Mouse (Mus musculus): ENCODE measurements at regions not wholly inside any gene's neighbourhood (a gene's known extent, or its start where the extent isn't known, plus 50 kb on each side); places are given as distances from the start of the nearest gene placed in this dataset.

- Histone ChIP-seq H3K4me3 (ENCODE audit: low read length) (no peak overlapping the region), H3K36me3 (ENCODE audit: control insufficient read depth, insufficient read depth, low read length) (no peaks in the 10 kb centered on the region), H3K4me2 (ENCODE audit: low read depth, low read length) (no peak overlapping the region), H3K27ac (ENCODE audit: low read length) (no peak overlapping the region), H3K27me3 (replicated peaks; ENCODE audit: control insufficient read depth, insufficient read depth, low read length) (no peaks in the 10 kb centered on the region), H3K4me1 (ENCODE audit: control insufficient read depth, insufficient read depth, low read length) (no peaks in the 10 kb centered on the region), H3K9ac (ENCODE audit: low read depth, low read length) (no peak overlapping the region), H3K9me3 (ENCODE audit: control insufficient read depth, low read length) (no peaks in the 10 kb centered on the region)
- no peak for ATAC-seq
- 77% methylated on average over 2 of the region's 2 CpGs for WGBS
These were observed 139.5 kb upstream of the Nrp1 start for GRCm38 (mm10) chr8:128218886-128219285.

- Histone ChIP-seq H3K36me3 (ENCODE audit: control insufficient read depth, insufficient read depth, low read length) (no peaks in the 10 kb centered on the region), H3K27me3 (replicated peaks; ENCODE audit: control insufficient read depth, insufficient read depth, low read length) (no peaks in the 10 kb centered on the region), H3K9me3 (ENCODE audit: control insufficient read depth, low read length) (no peaks in the 10 kb centered on the region), H3K27ac (ENCODE audit: low read length) (no peak overlapping the region), H3K4me2 (ENCODE audit: low read depth, low read length) (no peak overlapping the region), H3K4me3 (ENCODE audit: low read length) (no peak overlapping the region), H3K9ac (ENCODE audit: low read depth, low read length) (no peak overlapping the region), H3K4me1 (ENCODE audit: control insufficient read depth, insufficient read depth, low read length) (no peaks in the 10 kb centered on the region)
- ATAC-seq = no peak
These were observed 138.9 kb upstream of the Nrp1 start for GRCm38 (mm10) chr8:128219539-128219938.

GRCm38 (mm10) chr8:128223092-128223491 lies 135.3 kb upstream of the Nrp1 start:
- WGBS = 92% methylated on average over 1 of the region's 1 CpGs
- no peak overlapping the region for H3K4me2 ChIP-seq (ENCODE audit: low read depth, low read length)
- no peak overlapping the region for H3K4me3 ChIP-seq (ENCODE audit: low read length)
- no peaks in the 10 kb centered on the region for H3K27me3 ChIP-seq (replicated peaks; ENCODE audit: control insufficient read depth, insufficient read depth, low read length)
- ATAC-seq = no peak
- no peak overlapping the region for H3K9ac ChIP-seq (ENCODE audit: low read depth, low read length)
- H3K4me1 ChIP-seq (ENCODE audit: control insufficient read depth, insufficient read depth, low read length) = no peaks in the 10 kb centered on the region
- H3K36me3 ChIP-seq (ENCODE audit: control insufficient read depth, insufficient read depth, low read length) = no peaks in the 10 kb centered on the region
- no peaks in the 10 kb centered on the region for H3K9me3 ChIP-seq (ENCODE audit: control insufficient read depth, low read length)
- H3K27ac ChIP-seq (ENCODE audit: low read length) = no peak overlapping the region

- Histone ChIP-seq H3K27ac (ENCODE audit: low read length) (no peak overlapping the region), H3K4me1 (ENCODE audit: control insufficient read depth, insufficient read depth, low read length) (no peaks in the 10 kb centered on the region), H3K9ac (ENCODE audit: low read depth, low read length) (no peak overlapping the region), H3K4me2 (ENCODE audit: low read depth, low read length) (no peak overlapping the region), H3K27me3 (replicated peaks; ENCODE audit: control insufficient read depth, insufficient read depth, low read length) (no peaks in the 10 kb centered on the region), H3K4me3 (ENCODE audit: low read length) (no peak overlapping the region), H3K36me3 (ENCODE audit: control insufficient read depth, insufficient read depth, low read length) (no peaks in the 10 kb centered on the region), H3K9me3 (ENCODE audit: control insufficient read depth, low read length) (no peaks in the 10 kb centered on the region)
- ATAC-seq = no peak
These were observed 134.9 kb upstream of the Nrp1 start for GRCm38 (mm10) chr8:128223522-128223921.

- no peak overlapping the region for H3K4me3 ChIP-seq (ENCODE audit: low read length)
- no peak for ATAC-seq
- H3K27ac ChIP-seq (ENCODE audit: low read length) = no peak overlapping the region
- H3K4me2 ChIP-seq (ENCODE audit: low read depth, low read length) = no peak overlapping the region
- H3K4me1 ChIP-seq (ENCODE audit: control insufficient read depth, insufficient read depth, low read length) = no peaks in the 10 kb centered on the region
- no peaks in the 10 kb centered on the region for H3K9me3 ChIP-seq (ENCODE audit: control insufficient read depth, low read length)
- H3K27me3 ChIP-seq (replicated peaks; ENCODE audit: control insufficient read depth, insufficient read depth, low read length) = no peaks in the 10 kb centered on the region
- H3K9ac ChIP-seq (ENCODE audit: low read depth, low read length) = no peak overlapping the region
- no peaks in the 10 kb centered on the region for H3K36me3 ChIP-seq (ENCODE audit: control insufficient read depth, insufficient read depth, low read length)
- WGBS = 92% methylated on average over 2 of the region's 2 CpGs
These were observed 133.3 kb upstream of the Nrp1 start for GRCm38 (mm10) chr8:128225123-128225522.

GRCm38 (mm10) chr8:128235071-128235470 lies 123.3 kb upstream of the Nrp1 start:
- no peak overlapping the region for H3K4me3 ChIP-seq (ENCODE audit: low read length)
- H3K36me3 ChIP-seq (ENCODE audit: control insufficient read depth, insufficient read depth, low read length) = no peaks in the 10 kb centered on the region
- ATAC-seq = no peak
- H3K9ac ChIP-seq (ENCODE audit: low read depth, low read length) = no peak overlapping the region
- H3K27me3 ChIP-seq (replicated peaks; ENCODE audit: control insufficient read depth, insufficient read depth, low read length) = no peaks in the 10 kb centered on the region
- no peak overlapping the region for H3K4me2 ChIP-seq (ENCODE audit: low read depth, low read length)
- peaks cover 4% of the 10 kb centered on the region; the same call in 1 of the 2 replicates for H3K4me1 ChIP-seq (ENCODE audit: control insufficient read depth, insufficient read depth, low read length)
- no peaks in the 10 kb centered on the region for H3K9me3 ChIP-seq (ENCODE audit: control insufficient read depth, low read length)
- 70% methylated on average over 11 of the region's 11 CpGs for WGBS
- H3K27ac ChIP-seq (ENCODE audit: low read length) = no peak overlapping the region

- Histone ChIP-seq H3K9ac (ENCODE audit: low read depth, low read length) (no peak overlapping the region), H3K4me2 (ENCODE audit: low read depth, low read length) (no peak overlapping the region), H3K27me3 (replicated peaks; ENCODE audit: control insufficient read depth, insufficient read depth, low read length) (no peaks in the 10 kb centered on the region), H3K4me1 (ENCODE audit: control insufficient read depth, insufficient read depth, low read length) (peaks cover 4% of the 10 kb centered on the region; the same call in 1 of the 2 replicates), H3K27ac (ENCODE audit: low read length) (no peak overlapping the region), H3K36me3 (ENCODE audit: control insufficient read depth, insufficient read depth, low read length) (no peaks in the 10 kb centered on the region), H3K9me3 (ENCODE audit: control insufficient read depth, low read length) (no peaks in the 10 kb centered on the region), H3K4me3 (ENCODE audit: low read length) (no peak overlapping the region)
- 47% methylated on average over 5 of the region's 5 CpGs for WGBS
- ATAC-seq = no peak
These were observed 122.9 kb upstream of the Nrp1 start for GRCm38 (mm10) chr8:128235527-128235926.

GRCm38 (mm10) chr8:128236097-128236496 lies 122.3 kb upstream of the Nrp1 start:
- WGBS = 85% methylated on average over 2 of the region's 2 CpGs
- H3K9me3 ChIP-seq (ENCODE audit: control insufficient read depth, low read length) = no peaks in the 10 kb centered on the region

GRCm38 (mm10) chr8:128238948-128239347 lies 119.5 kb upstream of the Nrp1 start:
- 95% methylated on average over 2 of the region's 2 CpGs for WGBS

More at GRCm38 (mm10) chr8:128236097-128236496, 122.3 kb upstream of the Nrp1 start:
- Histone ChIP-seq H3K4me2 (ENCODE audit: low read depth, low read length) (no peak overlapping the region), H3K27me3 (replicated peaks; ENCODE audit: control insufficient read depth, insufficient read depth, low read length) (no peaks in the 10 kb centered on the region), H3K9ac (ENCODE audit: low read depth, low read length) (no peak overlapping the region), H3K27ac (ENCODE audit: low read length) (no peak overlapping the region), H3K4me3 (ENCODE audit: low read length) (no peak overlapping the region), H3K4me1 (ENCODE audit: control insufficient read depth, insufficient read depth, low read length) (peaks cover 4% of the 10 kb centered on the region; the same call in 1 of the 2 replicates), H3K36me3 (ENCODE audit: control insufficient read depth, insufficient read depth, low read length) (no peaks in the 10 kb centered on the region)
- ATAC-seq = no peak

GRCm38 (mm10) chr8:128239783-128240182 lies 118.6 kb upstream of the Nrp1 start:
- no peak for ATAC-seq
- Histone ChIP-seq H3K4me3 (ENCODE audit: low read length) (no peak overlapping the region), H3K9me3 (ENCODE audit: control insufficient read depth, low read length) (no peaks in the 10 kb centered on the region), H3K4me2 (ENCODE audit: low read depth, low read length) (no peak overlapping the region), H3K36me3 (ENCODE audit: control insufficient read depth, insufficient read depth, low read length) (no peaks in the 10 kb centered on the region), H3K27me3 (replicated peaks; ENCODE audit: control insufficient read depth, insufficient read depth, low read length) (no peaks in the 10 kb centered on the region), H3K4me1 (ENCODE audit: control insufficient read depth, insufficient read depth, low read length) (peaks cover under 1% of the 10 kb centered on the region; the same call in 1 of the 2 replicates), H3K9ac (ENCODE audit: low read depth, low read length) (no peak overlapping the region), H3K27ac (ENCODE audit: low read length) (no peak overlapping the region)
- WGBS = 46% methylated on average over 1 of the region's 1 CpGs

More at GRCm38 (mm10) chr8:128238948-128239347, 119.5 kb upstream of the Nrp1 start:
- peaks cover 2% of the 10 kb centered on the region; the same call in 1 of the 2 replicates for H3K4me1 ChIP-seq (ENCODE audit: control insufficient read depth, insufficient read depth, low read length)
- H3K9me3 ChIP-seq (ENCODE audit: control insufficient read depth, low read length) = no peaks in the 10 kb centered on the region
- no peak overlapping the region for H3K27ac ChIP-seq (ENCODE audit: low read length)
- H3K27me3 ChIP-seq (replicated peaks; ENCODE audit: control insufficient read depth, insufficient read depth, low read length) = no peaks in the 10 kb centered on the region
- no peak overlapping the region for H3K4me3 ChIP-seq (ENCODE audit: low read length)
- H3K36me3 ChIP-seq (ENCODE audit: control insufficient read depth, insufficient read depth, low read length) = no peaks in the 10 kb centered on the region
- ATAC-seq = no peak
- no peak overlapping the region for H3K4me2 ChIP-seq (ENCODE audit: low read depth, low read length)
- H3K9ac ChIP-seq (ENCODE audit: low read depth, low read length) = no peak overlapping the region

Measured in intestine, embryonic 16.5 days (tissue).